Mouse (Mus musculus) kidney, adult 2 months (tissue): ENCODE measurements around the gene Lrp5. TPM values are rescaled to one million over a fixed set of nuclear protein-coding genes. Genes with fewer than 3 reads are reported as not detected.
"Not testable (repeated sequence)": the region's sequence is repeated elsewhere in the genome, so short reads cannot be mapped to it uniquely, and the experiment has no call there.

Experiments
- DNase-seq: peaks from one replicate; pipeline ENCODE4 v3.0.0; 2021
- H3K27ac ChIP-seq: fragments of 200-500 bp; 2 replicates; pipeline ENCODE4 v1.5.1; 2012; ENCODE audit warnings: low read depth, low read length, control low read depth, inconsistent platforms; ENCODE audit not compliant: insufficient read depth
- H3K27me3 ChIP-seq: fragments of 200-500 bp; replicated peaks from 2 replicates; pipeline ENCODE4 v1.6.1; 2012; ENCODE audit warnings: mild to moderate bottlenecking, moderate library complexity, low read length, inconsistent platforms; ENCODE audit not compliant: control insufficient read depth, insufficient read depth
- H3K36me3 ChIP-seq: fragments of 200-500 bp; 2 replicates; pipeline ENCODE4 v1.6.1; 2012; ENCODE audit warnings: mild to moderate bottlenecking, moderate library complexity, low read length, inconsistent platforms; ENCODE audit not compliant: control insufficient read depth, insufficient read depth
- H3K4me1 ChIP-seq: fragments of 200-500 bp; 2 replicates; pipeline ENCODE4 v1.6.1; 2011; ENCODE audit warnings: low read length; ENCODE audit not compliant: control insufficient read depth, insufficient read depth
- H3K4me3 ChIP-seq: fragments of 200-500 bp; 2 replicates; pipeline ENCODE4 v1.5.1; 2011; ENCODE audit warnings: mild to moderate bottlenecking, low read depth, low read length, control low read depth; ENCODE audit not compliant: insufficient read depth
- CTCF ChIP-seq: fragments of 200-500 bp; conservative IDR thresholded peaks from 2 replicates; pipeline ENCODE4 v1.5.1; 2011; ENCODE audit warnings: low read depth, mild to moderate bottlenecking, control low read depth, low read length, moderate library complexity, mixed read lengths; ENCODE audit not compliant: insufficient read depth, insufficient read length
- POLR2A ChIP-seq: fragments of 200-500 bp; IDR thresholded peaks from one replicate; pipeline ENCODE4 v1.6.1; 2011; ENCODE audit warnings: low read depth, low read length, control low read depth
- WGBS: fragments of 180-500 bp; shearing (Covaris S2); methylation state at CpG from one replicate; pipeline ENCODE4 v1.1.7; 2018; 5-methylcytosine and 5-hydroxymethylcytosine counted together
- polyA plus RNA-seq: library from polyadenylated mRNA; depleted of rRNA; stranded (reverse); fragments of >200 nt; gene quantifications from 2 replicates; pipeline ENCODE4 v1.2.3, GENCODE M21; 2012

Gene Lrp5
- polyA plus RNA-seq, 1 experiment: 34.2 TPM

DNA sequence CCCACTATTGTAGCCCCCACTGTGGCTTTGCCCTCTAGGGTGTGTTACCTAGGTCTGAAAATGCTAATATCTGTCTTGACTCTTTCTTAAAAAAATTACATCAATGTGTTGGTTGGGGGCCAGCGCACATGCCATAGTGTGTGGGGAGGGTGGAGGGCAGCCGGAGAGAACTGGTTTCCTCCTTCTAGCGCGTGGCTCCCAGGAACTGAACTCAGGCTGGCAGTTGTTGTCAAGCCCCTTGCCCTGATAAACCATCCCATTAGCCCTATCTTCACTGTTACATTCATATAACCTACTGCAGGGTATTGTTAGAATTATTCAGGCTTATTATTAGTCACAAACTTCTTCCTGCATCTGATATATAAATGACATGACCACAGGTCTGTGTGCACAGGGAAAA lies 96.4 kb downstream of the Lrp5 start:
- TF ChIP-seq CTCF: no peak
- TF ChIP-seq POLR2A: no peak
- no peak overlapping the region for H3K27ac ChIP-seq
- H3K36me3 ChIP-seq: no peaks in the 10 kb centered on the region; the same call in 1 of the 2 replicates
- no peaks in the 10 kb centered on the region for H3K27me3 ChIP-seq
- no peaks in the 10 kb centered on the region for H3K4me1 ChIP-seq
- no peak overlapping the region for H3K4me3 ChIP-seq
- 95% methylated on average over 4 of the region's 4 CpGs for WGBS
- no peak for DNase-seq

- Histone ChIP-seq H3K27ac (no peak overlapping the region), H3K27me3 (no peaks in the 10 kb centered on the region), H3K4me1 (no peaks in the 10 kb centered on the region), H3K36me3 (no peaks in the 10 kb centered on the region; the same call in none of the 2 replicates), H3K4me3 (no peak overlapping the region)
- no peak for DNase-seq
- 86% methylated on average over 5 of the region's 5 CpGs for WGBS
- no peak for TF ChIP-seq CTCF
- no peak for TF ChIP-seq POLR2A
These were observed 96.8 kb downstream of the Lrp5 start for GRCm38 (mm10) chr19:3589547-3589946.

DNA sequence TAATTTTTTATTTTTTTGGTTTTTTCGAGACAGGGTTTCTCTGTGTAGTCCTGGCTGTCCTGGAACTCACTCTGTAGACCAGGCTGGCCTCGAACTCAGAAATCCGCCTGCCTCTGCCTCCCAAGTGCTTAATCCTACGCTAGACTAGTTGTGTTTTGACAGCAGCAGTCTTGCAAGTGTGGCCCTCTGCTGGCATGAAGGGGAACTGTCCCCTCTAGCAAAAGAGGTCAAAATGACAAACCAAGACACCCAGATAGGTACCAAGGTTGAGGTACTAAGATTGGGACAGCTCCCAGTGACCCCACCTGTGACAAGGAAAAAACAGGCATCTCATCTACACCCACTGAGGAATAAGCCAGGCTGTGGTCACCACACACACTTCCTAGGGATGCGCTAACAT lies 98.6 kb downstream of the Lrp5 start:
- not testable (repeated sequence) for H3K27me3 ChIP-seq, H3K27ac ChIP-seq, H3K36me3 ChIP-seq, H3K4me3 ChIP-seq, H3K4me1 ChIP-seq
- DNase-seq: peak; percentile 47
- peak; percentile 67 for TF ChIP-seq CTCF
- 95% methylated on average over 5 of the region's 5 CpGs for WGBS

- TF ChIP-seq POLR2A (no peak), CTCF (peak; percentile 85)
- Histone ChIP-seq H3K4me3 (no peak overlapping the region), H3K27ac (no peak overlapping the region), H3K36me3 (no peaks in the 10 kb centered on the region; the same call in none of the 2 replicates), H3K27me3 (no peaks in the 10 kb centered on the region), H3K4me1 (no peaks in the 10 kb centered on the region)
- 27% methylated on average over 1 of the region's 1 CpGs for WGBS
- peak; percentile 60 for DNase-seq
These were observed 99.8 kb downstream of the Lrp5 start for GRCm38 (mm10) chr19:3586540-3586939.

DNA sequence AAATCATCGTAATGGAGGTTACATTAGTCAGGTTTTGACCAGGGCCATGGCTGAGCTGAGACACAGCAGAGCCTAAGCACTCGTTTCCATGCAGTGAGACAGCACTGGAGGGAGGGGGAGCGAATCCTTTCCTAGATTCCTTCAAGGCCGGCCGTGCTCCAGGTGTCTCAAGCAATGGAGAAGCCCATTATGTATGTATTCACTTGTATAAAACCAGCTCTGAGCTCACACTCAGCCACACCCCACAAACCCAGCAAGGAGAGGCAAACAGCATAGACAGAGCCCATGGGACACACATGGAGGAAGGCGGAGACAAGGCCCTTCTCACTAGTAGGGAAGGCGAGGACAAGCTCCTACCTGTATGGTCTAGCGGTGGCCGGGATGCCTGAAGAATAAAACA lies 100.3 kb downstream of the Lrp5 start:
- no peak overlapping the region for H3K27ac ChIP-seq
- no peak for DNase-seq
- no peaks in the 10 kb centered on the region for H3K4me1 ChIP-seq
- H3K27me3 ChIP-seq: no peaks in the 10 kb centered on the region
- 96% methylated on average over 9 of the region's 9 CpGs for WGBS
- no peaks in the 10 kb centered on the region; the same call in none of the 2 replicates for H3K36me3 ChIP-seq
- H3K4me3 ChIP-seq: no peak overlapping the region
- no peak for TF ChIP-seq POLR2A
- no peak for TF ChIP-seq CTCF

GRCm38 (mm10) chr19:3581326-3581725 lies 105.0 kb downstream of the Lrp5 start:
- TF ChIP-seq POLR2A (no peak), CTCF (peak; percentile 62)
- WGBS: 17% methylated on average over 7 of the region's 7 CpGs
- H3K4me1 ChIP-seq: no peaks in the 10 kb centered on the region; the same call in 1 of the 2 replicates
- no peak overlapping the region for H3K4me3 ChIP-seq
- no peak overlapping the region for H3K27ac ChIP-seq
- no peaks in the 10 kb centered on the region for H3K27me3 ChIP-seq
- peak; percentile 66 for DNase-seq
- no peaks in the 10 kb centered on the region; the same call in none of the 2 replicates for H3K36me3 ChIP-seq

- Histone ChIP-seq H3K27ac (no peak overlapping the region), H3K4me3 (no peak overlapping the region), H3K36me3 (no peaks in the 10 kb centered on the region), H3K4me1 (peaks cover 2% of the 10 kb centered on the region; the same call in 1 of the 2 replicates), H3K27me3 (no peaks in the 10 kb centered on the region)
- TF ChIP-seq CTCF: no peak
- no peak for TF ChIP-seq POLR2A
- DNase-seq: no peak
These were observed 108.5 kb downstream of the Lrp5 start for GRCm38 (mm10) chr19:3577911-3578290.

DNA sequence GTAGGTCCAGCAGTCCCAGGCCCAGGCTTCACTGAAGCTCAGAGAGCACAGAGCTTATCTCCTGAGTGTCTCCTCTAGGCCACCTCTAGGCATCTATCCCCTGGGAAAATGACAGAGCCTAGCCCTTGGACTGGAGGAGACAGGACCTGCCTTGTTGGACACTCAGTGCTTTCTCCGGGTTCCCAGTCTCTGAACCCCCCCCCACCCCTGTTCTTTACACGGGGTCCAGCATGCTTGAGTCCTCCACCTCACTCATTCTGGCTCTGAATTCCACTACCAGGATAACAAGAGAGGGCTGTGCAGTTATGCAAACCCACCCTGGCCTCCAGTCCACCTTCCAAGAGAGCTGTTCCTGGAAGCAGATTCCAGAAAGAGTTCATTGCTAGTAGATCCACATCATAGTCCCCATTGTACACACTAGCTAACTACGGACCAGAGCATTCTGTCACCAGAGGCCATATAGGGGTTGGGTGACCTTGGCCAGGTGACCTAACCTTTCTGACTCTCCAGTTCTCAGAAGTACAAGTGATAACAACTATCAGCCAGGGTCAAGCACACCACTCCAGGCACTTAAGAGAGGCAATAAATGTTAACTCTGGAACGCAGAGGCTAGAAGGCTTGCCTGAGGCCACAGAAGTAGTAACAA lies 109.0 kb downstream of the Lrp5 start:
- DNase-seq: no peak
- TF ChIP-seq CTCF (no peak), POLR2A (no peak)
- no peaks in the 10 kb centered on the region for H3K36me3 ChIP-seq
- no peak overlapping the region for H3K27ac ChIP-seq
- H3K27me3 ChIP-seq: no peaks in the 10 kb centered on the region
- WGBS: 74% methylated on average over 4 of the region's 4 CpGs
- peaks cover 6% of the 10 kb centered on the region for H3K4me1 ChIP-seq
- no peak overlapping the region for H3K4me3 ChIP-seq
